Comparison of ENCODE assay signal across 12 mouse cellular contexts in genomic region chr4:4397410-4397809, GRCm38 (mm10).
DNase-seq lines count a peak whose midpoint lies in the region.
"Had no signal": no experiment of that assay in that cellular context is flagged by ENCODE, and none has a peak within 500 bp of the region (broad histone marks: within the 10 kb centered on the region; RNA-seq: fewer than 3 reads in every experiment).

No protein-coding gene starts in this region.

- DNase-seq in frontal cortex, adult 2 months (ENCODE audit: extremely low spot score in 1 of 2, low spot score in 1 of 2): peak; percentile 16 to 39
- no peak for DNase-seq in frontal cortex, postnatal 10 days (ENCODE audit: low spot score in 2 of 2)
- DNase-seq in left cerebral cortex, postnatal 14 days (ENCODE audit: low spot score in 2 of 2): peak; percentile 8 to 25
- no peak for DNase-seq in left cerebral cortex, postnatal 36 days (ENCODE audit: low spot score in 2 of 2)
- peak; percentile 76 for DNase-seq in brain, adult 2 months (ENCODE audit: low read depth, low spot score)
- peak; percentile 42 for DNase-seq in telencephalon, adult 2 months (ENCODE audit: low read depth, low spot score)
- DNase-seq: adrenal gland, postnatal 14 days; cerebellum, adult 18-20 months; cerebellum, adult 9-11 months; cerebellum, postnatal 36 days; gastrocnemius, adult 2 months; gastrocnemius, postnatal 25 days had no signal

- intact Hi-C loops in left cerebral cortex, postnatal 14 days (cut with DNase I): no loop called here
- intact Hi-C loops in left cerebral cortex, postnatal 36 days (cut with DNase I): no loop called here

Comparison
In these comparisons a context has a peak if more than half of its experiments do, and no peak if none do; other contexts are left out.
1. DNase-seq: peak in frontal cortex, adult 2 months (2 of 2), left cerebral cortex, postnatal 14 days (2 of 2), brain, adult 2 months (single experiment) and telencephalon, adult 2 months (single experiment); none in frontal cortex, postnatal 10 days (0 of 2) and left cerebral cortex, postnatal 36 days (0 of 2).